Mouse (Mus musculus): ENCODE results near the gene Ccr7.

The Ccr7 gene

DNA sequence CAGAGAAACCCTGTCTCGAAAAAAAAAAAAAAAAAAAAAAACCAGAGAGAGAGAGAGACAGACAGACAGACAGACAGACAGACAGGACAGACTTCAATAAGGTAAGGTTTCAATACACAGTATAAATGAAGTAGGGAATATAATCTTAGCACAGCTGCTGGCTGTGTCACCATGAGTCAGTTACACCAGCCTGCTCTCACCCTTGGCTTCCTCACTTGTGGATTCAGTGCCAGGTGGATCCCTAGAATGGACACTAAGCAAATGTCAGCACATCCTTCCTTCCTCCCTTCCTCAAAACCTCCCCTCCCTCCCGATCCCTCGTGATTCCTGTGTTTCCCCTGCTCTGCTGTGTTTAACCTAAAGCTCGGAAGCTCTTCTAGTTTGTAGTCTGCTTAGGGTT is 17.5 kb downstream of the Ccr7 start:
- DNase-seq (ENCODE audit: low read depth, low spot score) = no peak

DNA sequence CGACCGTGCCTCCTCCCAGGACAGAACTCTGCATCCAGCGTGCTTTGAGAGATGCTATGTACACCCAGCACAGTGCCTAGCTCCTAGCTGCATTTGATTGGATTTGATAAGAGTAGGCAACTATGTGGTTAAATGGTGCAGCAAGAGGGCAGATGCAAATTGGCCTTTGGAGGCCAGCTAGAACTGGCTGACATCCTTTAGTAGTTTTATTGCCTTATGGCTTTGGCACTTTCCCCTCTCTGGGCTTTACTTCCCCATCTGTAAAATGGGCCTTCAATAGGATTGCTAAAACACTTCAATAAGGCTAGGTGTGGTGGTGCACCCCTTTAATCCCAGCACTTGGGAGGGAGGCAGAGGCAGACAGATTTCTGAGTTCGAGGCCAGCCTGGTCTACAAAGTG is 17.9 kb downstream of the Ccr7 start:
- no peak for DNase-seq (ENCODE audit: low read depth, low spot score)

DNA sequence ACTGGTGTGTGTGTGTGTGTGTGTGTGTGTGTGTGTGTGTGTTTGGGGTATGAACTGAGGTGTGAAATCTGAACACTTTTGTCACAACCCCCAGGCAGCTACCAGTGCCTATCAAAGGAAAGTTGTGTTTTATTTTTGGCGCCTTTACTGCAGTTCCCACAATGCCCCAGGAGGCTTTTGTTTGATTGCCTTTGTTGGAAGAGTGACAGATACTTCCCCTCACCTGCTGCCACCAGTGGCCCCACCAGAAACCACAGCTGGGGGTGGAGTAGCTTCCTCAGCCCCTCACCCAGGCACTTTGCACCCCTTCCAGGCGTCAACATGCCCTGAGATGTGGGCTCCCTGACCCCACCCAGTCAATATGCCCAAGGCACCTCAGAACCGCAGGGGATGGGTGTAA is 18.5 kb downstream of the Ccr7 start:
- DNase-seq (ENCODE audit: low read depth, low spot score) = no peak

DNA sequence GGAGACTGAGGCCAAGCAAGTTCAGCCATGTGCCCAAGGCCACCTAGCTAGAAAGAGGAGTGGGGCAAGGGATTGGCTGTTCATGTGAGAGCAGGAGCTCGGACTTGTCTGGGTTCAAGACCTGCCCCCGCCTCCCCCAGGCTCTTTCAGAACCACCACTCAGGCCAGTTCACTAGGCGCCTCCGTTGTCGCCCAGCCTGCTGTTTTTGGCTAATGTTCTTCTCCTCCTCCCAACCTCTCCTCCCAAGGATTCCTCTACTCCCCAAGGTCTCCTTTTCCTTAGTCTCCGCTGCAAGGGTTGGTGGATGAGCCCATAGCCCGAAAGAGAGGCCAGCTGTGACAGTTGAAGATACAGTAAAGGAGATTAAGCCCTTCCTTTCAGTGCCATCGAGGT is 19.8 kb downstream of the Ccr7 start:
- DNase-seq (ENCODE audit: low read depth, low spot score) = no peak

DNA sequence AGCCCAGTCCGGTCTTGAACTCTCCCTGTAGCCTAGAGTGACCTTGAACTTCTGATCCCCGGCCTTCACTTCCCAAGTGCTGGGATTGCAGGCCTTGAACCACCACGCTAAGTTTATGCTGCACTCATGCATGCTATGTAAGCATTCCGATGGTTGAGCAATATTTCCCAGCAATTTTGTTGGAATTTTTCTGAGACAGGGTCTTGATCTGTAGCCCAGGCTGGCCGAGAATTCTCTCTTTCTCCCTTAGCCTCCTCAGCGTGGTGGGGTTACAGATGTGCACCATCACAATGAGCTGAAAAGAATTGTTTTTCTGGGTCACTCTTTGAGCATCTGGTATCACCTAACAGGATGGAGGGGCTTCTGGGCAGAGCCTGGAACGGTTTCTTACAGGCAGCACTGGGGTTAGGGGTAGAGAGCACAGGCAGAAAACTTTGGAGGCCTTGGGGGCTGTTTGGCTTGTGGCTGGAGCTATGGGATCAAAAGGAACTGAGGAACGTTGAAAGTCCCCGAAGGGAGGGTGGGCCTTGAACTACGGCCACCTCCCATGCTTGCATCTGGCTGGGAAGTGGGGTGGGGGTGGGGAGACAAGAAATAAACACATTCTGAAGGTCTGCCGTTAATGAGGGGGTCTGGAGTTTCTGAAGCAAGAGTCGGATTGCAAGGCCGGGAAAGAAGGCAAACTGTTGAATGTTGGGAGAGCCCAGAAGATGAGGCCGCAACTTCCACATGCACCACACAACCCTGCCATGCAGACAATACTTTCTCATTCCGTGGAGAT is 20.4 kb downstream of the Ccr7 start:
- no peak for DNase-seq (ENCODE audit: low read depth, low spot score)

DNA sequence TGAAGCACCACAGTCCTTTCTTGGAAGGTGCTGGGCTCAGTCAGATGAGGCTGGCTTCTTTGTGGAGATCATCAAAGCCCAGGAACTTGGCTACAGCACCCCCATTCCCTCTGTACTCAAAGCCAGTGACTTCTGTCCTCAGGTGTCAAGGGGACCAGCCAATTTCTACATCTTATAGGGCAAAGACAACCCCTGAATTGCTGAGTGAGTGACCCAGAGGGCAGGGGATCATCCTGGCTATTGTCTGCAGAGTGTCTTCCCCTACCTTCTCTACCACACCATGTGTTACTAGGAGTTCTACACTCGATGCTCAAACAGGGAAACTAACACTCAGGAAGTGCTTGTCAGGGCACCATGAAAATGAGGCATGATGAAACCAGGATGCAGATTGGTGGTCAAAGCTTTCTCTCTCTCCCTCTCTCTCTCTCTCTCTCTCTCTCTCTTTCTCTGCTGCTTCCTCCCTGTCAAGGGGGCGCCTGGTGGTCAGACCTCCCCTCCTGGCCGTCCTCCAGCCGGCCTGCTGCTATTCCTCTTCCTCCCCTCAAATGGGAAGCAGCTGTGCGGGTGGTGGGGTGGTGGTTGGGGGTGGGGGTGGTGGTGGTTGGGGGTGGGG is 21.5 kb downstream of the Ccr7 start:
- DNase-seq (ENCODE audit: low read depth, low spot score) = no peak

DNA sequence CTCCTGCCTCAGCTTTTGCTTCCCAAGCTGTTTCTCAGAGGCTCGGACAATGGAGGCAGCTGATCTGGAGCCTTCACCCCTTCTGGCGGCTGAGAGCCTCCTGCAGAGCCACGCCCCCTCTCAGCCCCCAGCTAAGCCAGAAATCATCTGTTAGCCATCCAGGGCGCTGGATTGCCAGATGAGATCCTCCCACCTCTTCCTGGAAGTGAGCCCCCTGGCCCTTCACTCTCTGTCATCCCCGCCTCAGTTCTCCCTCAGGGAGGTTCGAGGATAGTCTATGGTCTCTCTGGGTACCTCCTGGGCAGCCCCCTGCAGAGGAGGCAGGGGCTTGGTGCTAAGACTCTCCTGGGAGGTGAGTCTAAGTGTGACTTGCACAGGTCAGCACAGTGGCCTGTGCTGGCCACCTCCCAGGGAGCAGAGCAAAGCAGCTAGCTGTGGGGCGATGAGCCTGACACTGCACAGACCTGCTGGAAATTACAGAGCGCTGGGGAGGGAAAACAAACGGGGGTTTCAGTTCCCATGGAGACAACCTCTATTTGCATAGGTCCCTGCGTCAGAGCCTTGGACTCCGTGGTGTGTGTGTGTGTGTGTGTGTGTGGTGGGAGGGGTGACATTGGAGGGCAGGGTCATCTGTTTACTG is 22.7 kb downstream of the Ccr7 start:
- no peak for DNase-seq (ENCODE audit: low read depth, low spot score)

DNA sequence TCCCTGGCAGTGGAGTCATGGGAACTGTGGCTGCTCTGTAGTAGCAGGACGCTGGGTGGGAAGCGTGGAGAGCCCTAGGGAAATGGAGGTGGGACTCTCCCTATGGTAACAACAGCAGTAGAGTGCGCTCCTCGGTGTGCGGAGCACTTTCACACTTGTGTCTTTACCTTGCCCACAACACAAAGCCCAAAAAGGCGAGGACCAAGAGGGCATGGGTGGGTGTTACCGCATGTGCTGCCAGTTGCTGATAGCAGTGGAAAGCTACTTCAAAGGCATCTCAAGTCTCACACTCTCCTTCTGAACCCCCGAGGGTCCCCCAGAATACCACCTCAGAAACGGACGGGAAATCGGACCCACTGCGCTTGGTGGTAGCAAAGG is 23.4 kb downstream of the Ccr7 start:
- DNase-seq (ENCODE audit: low read depth, low spot score) = no peak

DNA sequence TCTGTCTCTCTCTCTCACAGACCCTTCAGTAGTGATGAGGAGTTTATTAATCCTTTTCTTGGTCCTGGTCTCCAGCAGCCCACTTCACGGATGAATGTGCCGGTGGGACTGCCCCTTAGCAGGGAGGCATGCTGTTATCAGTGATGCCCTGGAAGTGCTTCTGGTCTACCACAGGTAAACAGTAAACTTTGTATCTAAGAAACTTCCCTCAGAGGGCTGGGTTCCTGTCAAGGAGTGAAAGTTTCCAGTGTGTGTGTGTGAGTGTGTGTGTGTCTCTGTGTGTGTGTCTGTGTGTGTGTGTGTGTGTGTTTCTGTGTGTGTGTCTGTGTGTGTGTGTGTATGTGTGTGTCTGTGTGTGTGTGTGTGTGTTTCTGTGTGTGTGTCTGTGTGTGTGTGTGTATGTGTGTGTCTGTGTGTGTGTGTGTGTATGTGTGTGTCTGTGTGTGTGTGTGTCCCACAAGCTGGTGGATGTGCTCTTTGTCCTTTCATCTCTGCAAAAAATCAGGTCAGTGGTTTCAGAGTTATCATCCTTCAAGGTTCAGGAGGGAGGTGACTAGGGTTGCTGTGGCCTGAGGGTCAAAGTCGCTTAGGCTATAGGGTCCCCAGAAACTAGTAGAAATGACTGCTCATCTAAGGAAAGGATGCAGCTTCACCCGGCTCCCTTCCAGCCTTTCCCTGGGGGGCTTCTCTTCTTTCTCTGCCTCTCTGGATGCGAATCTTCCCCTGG is 24.0 kb downstream of the Ccr7 start:
- DNase-seq (ENCODE audit: low read depth, low spot score) = no peak

DNA sequence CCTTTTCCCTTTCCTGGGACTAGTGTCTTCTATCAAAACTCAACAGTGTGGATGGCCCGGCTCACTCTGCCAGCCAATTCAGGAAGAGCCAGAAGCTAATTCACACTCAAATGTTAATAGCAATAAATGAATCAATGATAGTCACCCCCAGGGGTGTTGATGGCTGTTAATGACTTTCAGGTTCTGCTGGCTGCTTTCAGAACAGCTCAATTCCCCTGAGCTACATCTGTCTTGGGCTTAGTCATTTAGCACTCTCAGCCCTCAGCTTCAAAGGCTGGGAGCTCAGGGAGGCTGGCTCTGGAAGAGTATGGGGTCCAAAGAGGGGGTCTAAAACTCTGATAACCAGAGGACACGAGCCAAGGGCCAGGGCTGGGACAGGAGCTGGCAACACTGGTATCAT is 25.6 kb downstream of the Ccr7 start:
- DNase-seq (ENCODE audit: low read depth, low spot score) = no peak

DNA sequence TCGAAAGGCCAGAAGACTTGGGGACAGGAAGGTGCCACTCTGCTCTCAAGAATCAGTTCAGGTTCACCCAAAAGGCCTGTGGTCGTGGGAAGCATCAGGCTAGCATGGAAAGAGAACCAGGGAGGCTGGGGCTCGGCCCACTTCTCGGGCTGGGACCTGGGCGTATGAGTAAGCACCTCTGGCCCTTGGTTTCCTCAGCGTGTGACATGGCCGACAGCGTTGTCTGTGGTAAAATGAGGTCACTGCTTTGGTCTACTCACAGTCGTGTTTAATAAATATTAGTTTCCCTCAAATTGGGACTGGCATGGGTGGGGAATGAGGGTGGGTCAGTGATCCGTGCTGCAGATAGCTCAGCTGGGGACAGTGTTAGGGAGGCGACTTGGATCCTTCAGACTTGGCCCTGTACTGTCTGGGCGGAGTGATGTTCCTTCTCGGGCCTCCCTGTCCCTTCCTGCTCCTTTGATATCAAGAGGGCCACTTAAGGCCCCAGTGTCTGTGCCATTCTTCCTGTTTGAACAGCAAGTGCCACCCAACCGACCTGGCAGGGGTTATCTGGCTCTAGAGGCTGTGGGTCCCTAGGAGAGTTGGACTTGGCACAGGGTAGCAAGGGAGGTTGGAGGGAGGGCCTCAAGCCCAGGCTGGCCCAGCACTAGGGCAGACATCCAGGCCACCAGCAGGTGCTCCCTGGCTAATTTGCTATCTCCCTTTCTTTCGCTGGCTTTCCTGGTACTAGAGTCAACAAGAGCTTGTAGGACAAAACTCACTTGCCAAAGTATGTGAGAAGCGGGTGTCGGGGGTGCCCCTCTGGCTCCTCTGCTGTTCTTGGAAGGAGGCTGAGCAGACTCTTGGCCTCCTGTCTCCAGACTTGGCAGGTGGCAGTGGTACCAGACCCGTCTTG is 26.8 kb downstream of the Ccr7 start:
- DNase-seq (ENCODE audit: low read depth, low spot score) = no peak

DNA sequence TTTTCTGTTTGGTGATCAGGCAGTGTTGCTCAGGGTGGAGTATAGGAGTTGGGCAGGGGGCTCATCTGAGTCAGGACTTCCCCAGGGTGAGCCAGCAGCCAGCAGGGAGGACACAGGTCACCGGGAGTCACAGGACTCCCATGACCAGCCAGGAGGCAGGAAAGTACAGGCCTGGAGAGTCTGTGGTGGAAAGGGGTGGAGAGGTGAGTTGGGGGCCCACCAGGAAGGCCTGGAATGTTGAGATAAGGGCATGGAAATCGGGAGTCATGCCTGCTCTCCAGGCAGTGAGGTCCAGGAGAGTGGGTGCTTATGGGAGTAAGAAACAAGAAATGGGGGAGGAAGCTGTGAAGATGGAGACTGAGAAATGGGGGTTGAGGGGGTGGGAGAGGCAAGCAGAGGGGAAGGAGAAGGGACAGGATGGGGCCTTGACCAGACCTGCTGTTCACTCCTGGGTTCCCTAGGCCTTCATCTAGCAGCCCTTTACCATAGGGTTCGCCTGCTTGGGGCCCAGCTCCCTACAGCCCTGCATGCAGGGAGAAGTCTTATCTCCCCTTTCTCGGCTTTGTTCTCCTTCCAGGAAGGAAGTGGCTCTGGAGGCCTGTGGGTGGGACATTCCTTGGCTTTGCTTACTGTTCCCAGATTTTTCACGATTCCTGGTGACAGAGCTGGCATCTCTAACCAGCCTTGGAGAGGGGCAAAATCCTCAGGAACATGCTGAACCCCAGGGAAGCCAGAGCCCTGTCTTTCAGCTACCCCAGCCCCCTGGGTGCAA is 28.2 kb downstream of the Ccr7 start:
- DNase-seq (ENCODE audit: low read depth, low spot score) = no peak

DNA sequence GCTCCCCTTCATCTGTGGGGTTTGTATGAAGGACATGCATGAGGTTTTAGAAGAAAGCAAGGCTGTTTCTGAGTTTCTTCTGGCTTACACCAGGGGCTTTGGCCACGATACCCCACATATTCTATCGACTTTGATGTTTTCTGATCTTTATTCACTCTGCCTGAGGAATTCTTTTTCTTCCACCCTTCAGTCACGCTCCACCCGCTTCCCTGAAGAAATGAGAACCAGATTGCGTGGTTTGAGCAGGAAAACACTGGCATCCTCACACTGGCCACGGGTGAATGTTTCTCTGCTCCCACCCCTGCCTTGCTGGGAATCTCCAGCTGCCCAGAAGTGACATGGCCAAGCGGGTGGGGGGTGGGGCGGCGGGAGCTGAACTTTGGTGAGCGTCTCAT is 30.2 kb downstream of the Ccr7 start:
- no peak for DNase-seq (ENCODE audit: low read depth, low spot score)

DNA sequence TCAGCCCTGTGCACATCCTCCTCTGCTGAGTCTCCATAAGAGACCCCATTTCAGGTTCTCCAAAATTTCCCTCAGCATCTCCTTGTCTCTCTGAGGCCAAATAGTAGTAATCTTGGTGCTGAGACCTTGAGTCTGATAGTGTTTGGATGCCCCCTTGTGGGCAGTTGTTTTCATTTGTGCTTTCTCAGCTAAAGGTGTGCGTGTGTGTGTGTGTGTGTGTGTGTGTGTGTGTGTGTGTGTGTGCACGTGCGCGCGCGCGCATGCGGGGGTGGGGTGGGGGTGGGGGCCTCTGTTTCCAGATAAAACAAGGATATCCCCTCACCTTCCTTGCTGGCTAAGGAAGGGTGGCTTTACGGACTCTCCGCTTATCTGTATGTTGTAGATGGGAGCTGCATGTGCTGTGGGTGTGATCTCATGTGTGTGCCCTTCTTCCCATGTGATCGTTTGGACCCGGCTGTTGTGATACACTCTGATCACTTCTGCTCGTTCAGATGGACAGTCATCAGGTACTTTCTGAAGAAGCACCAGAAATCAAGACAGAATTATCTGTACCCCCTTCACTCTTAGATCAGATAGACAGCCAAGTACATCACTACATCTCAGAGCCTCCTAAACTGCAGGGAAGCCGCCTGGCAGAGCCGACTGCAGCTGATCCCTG is 30.8 kb downstream of the Ccr7 start:
- no peak for DNase-seq (ENCODE audit: low read depth, low spot score)

DNA sequence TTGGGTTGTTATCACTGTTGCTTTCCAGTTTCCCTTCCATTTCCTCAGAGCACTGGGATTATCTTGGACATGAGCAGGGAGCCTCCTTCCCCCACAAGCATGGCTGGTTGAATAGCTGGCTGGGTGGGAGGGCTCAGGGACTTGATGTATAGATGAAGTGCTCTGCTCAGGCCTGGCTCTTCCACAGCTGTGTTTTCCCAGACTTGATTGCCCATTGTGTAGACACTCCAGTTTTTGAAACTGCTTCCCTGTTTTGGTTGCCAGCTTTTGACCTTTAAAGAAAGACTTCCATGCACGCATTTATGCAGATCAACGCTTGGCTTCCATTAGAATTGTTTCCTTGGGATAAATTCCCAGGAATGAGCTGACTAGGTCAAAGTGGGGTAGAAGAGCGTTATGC is 32.2 kb downstream of the Ccr7 start:
- DNase-seq (ENCODE audit: low read depth, low spot score) = no peak

DNA sequence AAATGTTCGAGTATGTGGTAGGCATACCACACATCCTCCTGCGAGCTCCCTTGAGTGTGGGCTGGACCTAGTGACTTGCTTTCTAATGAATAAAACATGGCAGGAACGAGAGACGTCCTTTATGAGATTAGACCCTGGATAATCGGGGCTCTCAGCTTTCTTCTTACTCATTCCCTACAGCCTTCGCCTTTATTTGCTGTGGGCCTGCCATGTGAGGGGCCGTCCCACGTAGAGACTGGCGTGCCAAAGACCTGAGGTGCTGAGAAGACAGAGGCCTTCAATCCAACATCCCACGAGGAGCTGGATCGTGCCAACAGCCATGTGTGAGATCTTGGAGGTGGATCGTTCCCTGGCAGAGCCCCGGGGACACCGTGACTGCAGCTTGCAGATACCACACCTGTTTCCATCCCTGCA is 33.7 kb downstream of the Ccr7 start:
- DNase-seq (ENCODE audit: low read depth, low spot score) = no peak

DNA sequence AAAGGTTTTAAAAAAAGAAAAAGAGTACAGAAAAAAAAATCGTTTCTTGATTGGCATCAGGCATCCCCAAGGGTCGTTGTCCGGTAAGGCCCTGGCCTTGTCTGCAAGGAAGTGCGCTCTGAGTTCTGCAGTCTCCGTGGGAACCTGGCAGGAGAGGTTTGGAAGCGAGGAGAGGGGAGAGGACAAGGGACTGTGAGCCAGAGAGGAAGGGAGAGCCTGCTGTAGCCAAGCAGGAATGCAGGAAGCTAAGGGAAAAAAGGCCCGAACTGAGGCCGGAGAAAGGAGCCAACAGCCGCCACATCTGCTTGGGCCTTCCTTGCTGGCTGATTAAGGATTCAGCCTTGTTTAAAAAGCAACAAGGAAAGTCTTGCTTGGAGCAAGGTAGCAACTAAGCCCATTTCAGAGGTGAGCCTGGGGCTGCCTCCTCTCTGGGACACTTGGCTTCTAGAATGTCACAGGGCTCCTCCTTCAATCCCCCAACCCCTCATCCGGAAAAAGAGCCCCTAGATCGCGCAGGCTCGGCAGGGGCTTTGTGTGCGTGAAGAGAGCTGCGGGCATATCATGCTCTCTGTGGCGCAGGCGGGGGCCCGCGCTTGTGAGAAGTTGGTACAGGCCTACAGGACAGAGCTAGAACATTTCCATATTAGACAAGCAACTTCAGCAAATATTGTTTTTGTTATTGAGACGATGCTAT is 34.2 kb downstream of the Ccr7 start:
- no peak for DNase-seq (ENCODE audit: low read depth, low spot score)

DNA sequence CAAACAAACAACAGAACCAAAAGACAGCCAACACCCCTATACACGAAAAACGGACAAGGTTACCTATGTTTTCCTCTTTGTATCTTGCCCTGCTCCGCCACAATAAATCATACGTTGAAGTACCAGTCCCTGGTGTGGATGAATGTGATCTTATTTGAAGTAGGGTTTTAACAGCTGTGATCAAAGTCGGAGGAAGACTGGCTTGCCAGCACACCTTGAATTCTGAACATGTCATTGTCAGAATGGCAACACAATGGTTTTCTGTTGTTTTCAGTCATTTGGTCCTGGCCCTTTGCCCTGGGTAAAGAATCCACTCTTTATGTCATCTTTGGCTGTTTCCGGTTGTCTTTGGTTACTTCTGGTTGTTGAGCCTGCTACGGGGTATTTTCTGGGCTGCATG is 35.9 kb downstream of the Ccr7 start:
- DNase-seq (ENCODE audit: low read depth, low spot score) = no peak

DNA sequence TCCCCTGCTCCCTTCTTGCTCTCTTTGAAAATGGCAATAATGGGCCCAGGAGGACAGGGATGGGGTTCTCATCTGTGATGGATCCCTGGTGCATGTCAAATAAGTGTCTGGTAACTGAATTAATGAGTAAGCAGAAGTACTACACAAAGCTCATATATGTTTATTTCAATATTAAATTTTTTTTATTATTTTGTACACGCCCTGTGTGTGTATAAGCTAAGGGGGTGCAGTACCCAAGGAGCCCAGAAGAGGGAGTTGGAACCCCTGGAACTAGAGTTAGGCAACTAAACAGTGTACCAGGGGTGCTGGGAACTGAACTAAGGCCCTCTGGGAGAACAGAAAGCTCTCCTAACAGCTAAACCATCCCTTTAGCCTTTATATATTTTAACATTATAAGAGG is 36.5 kb downstream of the Ccr7 start:
- DNase-seq (ENCODE audit: low read depth, low spot score) = no peak

DNA sequence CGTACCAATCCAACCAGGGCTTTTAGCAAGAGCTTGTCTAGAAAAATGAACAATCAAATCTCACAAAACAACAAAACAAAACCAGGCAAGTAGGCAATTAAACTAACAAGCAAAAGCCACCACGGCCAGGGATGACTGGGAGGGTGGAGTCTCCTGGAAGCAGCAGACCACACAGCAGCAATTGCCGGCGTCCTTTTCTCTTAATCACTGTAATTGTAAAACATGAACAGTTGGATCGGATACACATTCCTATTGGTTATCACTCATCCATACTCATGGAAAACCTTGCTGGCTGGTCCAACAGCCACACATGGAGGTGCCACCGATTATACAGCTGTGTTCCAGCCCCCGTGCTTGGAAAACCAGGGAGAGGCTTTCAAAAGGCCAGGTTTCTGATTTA is 37.0 kb downstream of the Ccr7 start:
- DNase-seq (ENCODE audit: low read depth, low spot score) = no peak

All from skeletal muscle tissue, adult 2 months (tissue).